Mouse (Mus musculus): Measurements from ENCODE around the gene Ccdc149. TPM values are rescaled to one million over a fixed set of nuclear protein-coding genes. Genes with fewer than 3 reads are reported as not detected.

Gene Ccdc149
- polyA plus RNA-seq (2015; fragmentation: Nextera tagmentation; extraction: Ambion mirVana): 2.8 and 3.2 TPM in 2 replicates

DNA sequence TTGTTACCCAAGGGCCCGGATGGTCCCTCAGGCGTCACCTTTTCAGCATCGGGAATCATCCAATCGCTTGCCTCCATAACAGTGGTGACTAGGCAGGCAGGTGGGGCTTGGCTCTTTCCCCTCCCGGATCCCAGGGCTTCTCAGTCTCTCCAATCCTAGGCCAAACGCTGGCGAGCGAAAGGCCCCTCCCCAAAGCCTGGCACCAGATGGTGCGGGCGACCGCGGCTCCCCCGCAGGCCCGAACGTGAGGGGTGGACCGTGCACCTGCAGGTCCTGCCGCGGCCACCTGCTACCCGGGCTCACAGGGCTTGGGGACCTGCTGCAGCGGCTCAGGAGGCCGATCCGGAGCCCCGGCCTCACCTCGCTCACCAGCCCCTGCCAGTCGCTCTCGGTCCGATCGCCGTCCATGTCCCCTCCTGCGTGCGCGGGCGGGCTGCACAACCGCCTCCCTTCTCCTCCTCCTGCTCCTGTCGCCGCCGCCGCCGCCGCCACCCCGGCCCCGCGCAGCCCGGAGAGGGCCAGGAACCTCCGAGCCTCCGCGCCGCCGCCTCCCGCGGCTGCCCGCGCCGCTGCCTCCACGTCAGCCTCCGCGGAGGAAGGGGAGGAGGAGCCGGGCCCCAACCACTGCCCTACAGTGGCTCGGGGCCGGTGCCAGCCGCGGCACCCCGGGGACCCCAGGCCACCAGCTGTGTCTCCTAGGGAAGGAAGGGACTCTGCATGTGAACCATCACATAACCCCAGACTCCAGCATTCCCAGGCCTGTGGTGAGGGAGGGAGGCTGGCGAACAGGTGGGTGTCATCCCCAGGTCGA is at the start of gene Ccdc149:
TSS of gene Ccdc149 (minus strand) at position 531 of the 811 bp plus-strand sequence.
- ATAC-seq: peak; percentile 97
- Histone ChIP-seq H3K4me3 (ENCODE audit: low read length) (peak within 1 kb of the TSS; percentile 68), H3K27ac (ENCODE audit: low read length) (peak within 1 kb of the TSS; percentile 71), H3K4me2 (ENCODE audit: low read depth, low read length) (peak within 1 kb of the TSS; percentile 86), H3K9me3 (ENCODE audit: control insufficient read depth, low read length) (no peaks in the 10 kb centered on the region), H3K27me3 (replicated peaks; ENCODE audit: control insufficient read depth, insufficient read depth, low read length) (no peaks in the 10 kb centered on the region), H3K36me3 (ENCODE audit: control insufficient read depth, insufficient read depth, low read length) (no peaks in the 10 kb centered on the region), H3K9ac (ENCODE audit: low read depth, low read length) (peak within 1 kb of the TSS; percentile 92), H3K4me1 (ENCODE audit: control insufficient read depth, insufficient read depth, low read length) (peaks cover 9% of the 10 kb centered on the region; the same call in 1 of the 2 replicates)
- WGBS: under 1% methylated on average over 55 of the region's 65 CpGs

DNA sequence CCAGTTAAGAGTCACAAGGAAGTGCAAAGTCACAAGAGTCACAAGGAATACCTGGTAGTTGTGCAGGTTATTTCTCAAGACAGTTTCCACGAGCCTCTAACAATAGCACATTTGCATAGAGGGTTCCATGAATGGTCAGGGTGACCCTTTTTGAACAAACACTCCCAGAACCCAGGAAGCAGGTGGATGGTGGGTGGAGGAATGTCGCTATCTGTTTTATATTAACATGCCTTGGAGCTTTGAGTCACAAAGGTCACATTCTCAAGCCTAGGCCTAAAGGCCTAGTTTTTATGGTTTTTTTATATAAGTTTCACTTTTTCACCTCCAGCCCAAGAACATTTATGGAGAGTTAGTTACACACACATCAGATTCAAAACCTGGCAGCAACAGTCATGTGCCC is 48.6 kb upstream of the Ccdc149 start:
- ATAC-seq: no peak
- Histone ChIP-seq H3K4me1 (ENCODE audit: control insufficient read depth, insufficient read depth, low read length) (peaks cover 5% of the 10 kb centered on the region; the same call in 1 of the 2 replicates), H3K27ac (ENCODE audit: low read length) (no peak overlapping the region), H3K36me3 (ENCODE audit: control insufficient read depth, insufficient read depth, low read length) (no peaks in the 10 kb centered on the region), H3K27me3 (replicated peaks; ENCODE audit: control insufficient read depth, insufficient read depth, low read length) (no peaks in the 10 kb centered on the region; the same call in 1 of the 2 replicates), H3K4me3 (ENCODE audit: low read length) (no peak overlapping the region), H3K4me2 (ENCODE audit: low read depth, low read length) (no peak overlapping the region), H3K9me3 (ENCODE audit: control insufficient read depth, low read length) (peaks cover 9% of the 10 kb centered on the region; the same call in 1 of the 2 replicates), H3K9ac (ENCODE audit: low read depth, low read length) (no peak overlapping the region)
- WGBS: 82% methylated on average over 2 of the region's 2 CpGs

- H3K27me3 ChIP-seq (replicated peaks; ENCODE audit: control insufficient read depth, insufficient read depth, low read length): no peaks in the 10 kb centered on the region; the same call in 1 of the 2 replicates
- peak overlapping the region; percentile 38 for H3K4me3 ChIP-seq (ENCODE audit: low read length)
- WGBS: 23% methylated on average over 21 of the region's 21 CpGs
- H3K9me3 ChIP-seq (ENCODE audit: control insufficient read depth, low read length): peaks cover 9% of the 10 kb centered on the region; the same call in 1 of the 2 replicates
- peak overlapping the region; percentile 55 for H3K4me2 ChIP-seq (ENCODE audit: low read depth, low read length)
- 0 out of 2 replicates have a peak overlapping the region, but pooled peaks have one; percentile 29 for H3K9ac ChIP-seq (ENCODE audit: low read depth, low read length)
- ATAC-seq: peak; percentile 31; the same call in 1 of the 2 replicates
- H3K4me1 ChIP-seq (ENCODE audit: control insufficient read depth, insufficient read depth, low read length): peaks cover 5% of the 10 kb centered on the region; the same call in 1 of the 2 replicates
- H3K36me3 ChIP-seq (ENCODE audit: control insufficient read depth, insufficient read depth, low read length): no peaks in the 10 kb centered on the region
- no peak overlapping the region for H3K27ac ChIP-seq (ENCODE audit: low read length)
Observed at GRCm38 (mm10) chr5:52516072-52516476, 44.8 kb upstream of the Ccdc149 start.

DNA sequence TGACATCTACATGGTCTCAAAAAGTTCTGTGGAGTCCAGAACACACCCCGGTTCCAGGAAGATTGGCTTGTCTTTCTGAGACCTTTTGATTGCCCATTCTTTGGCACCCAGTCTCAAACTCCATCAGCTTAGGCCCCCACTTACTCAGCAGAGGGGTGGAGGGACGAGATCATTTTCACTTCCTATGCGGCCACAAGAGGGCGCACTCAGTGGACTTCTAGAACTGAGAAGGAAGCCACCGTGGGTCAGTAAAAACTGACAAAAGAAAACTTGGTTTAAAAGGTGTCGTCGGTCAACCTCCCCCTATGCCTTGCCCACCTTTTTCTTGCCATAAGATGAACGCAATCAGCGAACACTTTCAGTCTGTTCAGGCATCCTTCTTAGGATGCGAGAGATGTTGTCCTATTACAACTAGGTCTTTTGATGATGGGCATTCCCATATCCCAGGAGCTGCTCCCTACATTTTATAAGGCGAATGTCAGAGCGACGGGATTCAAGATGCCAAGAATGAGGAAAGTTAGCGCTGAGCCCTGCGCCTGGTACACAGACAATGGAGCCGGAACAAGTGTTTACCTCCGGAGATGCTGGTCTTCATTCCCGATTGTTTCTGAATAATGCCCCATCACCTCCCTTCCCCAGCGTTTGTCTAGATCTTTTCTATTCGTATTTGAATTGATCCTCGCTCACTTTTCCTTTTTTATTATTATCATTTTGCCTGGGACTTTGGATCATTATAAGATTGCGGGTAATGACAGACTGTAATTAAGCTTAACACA is 44.1 kb upstream of the Ccdc149 start:
- ATAC-seq: no peak
- WGBS: 32% methylated on average over 22 of the region's 22 CpGs
- Histone ChIP-seq H3K4me3 (ENCODE audit: low read length) (peak overlapping the region; percentile 38), H3K4me1 (ENCODE audit: control insufficient read depth, insufficient read depth, low read length) (peaks cover 5% of the 10 kb centered on the region; the same call in 1 of the 2 replicates), H3K9me3 (ENCODE audit: control insufficient read depth, low read length) (peaks cover 5% of the 10 kb centered on the region; the same call in 1 of the 2 replicates), H3K4me2 (ENCODE audit: low read depth, low read length) (peak overlapping the region; percentile 55), H3K27ac (ENCODE audit: low read length) (no peak overlapping the region), H3K27me3 (replicated peaks; ENCODE audit: control insufficient read depth, insufficient read depth, low read length) (no peaks in the 10 kb centered on the region; the same call in 1 of the 2 replicates), H3K36me3 (ENCODE audit: control insufficient read depth, insufficient read depth, low read length) (no peaks in the 10 kb centered on the region), H3K9ac (ENCODE audit: low read depth, low read length) (no peak overlapping the region)

DNA sequence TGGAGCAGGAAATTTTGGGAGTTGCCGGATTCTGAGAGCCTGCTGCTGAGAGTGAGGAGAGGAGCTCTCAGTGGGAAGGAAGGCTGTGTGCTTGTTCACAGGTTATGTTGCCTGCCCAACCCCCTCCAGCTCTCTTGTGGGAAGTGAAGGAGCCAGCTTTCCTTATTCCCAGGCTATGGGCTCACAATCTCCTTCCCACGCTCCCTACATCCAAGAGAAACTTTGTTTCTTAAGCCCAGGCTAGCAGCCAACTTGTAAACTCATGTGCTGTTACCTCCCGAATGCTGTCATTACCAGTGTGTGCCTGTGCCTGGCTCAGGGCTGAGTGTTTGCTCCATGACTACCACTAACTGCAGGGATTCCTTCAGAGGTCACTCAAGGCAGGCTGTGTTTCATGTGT is 39.8 kb upstream of the Ccdc149 start:
- Histone ChIP-seq H3K4me2 (ENCODE audit: low read depth, low read length) (no peak overlapping the region), H3K4me3 (ENCODE audit: low read length) (no peak overlapping the region), H3K9ac (ENCODE audit: low read depth, low read length) (no peak overlapping the region), H3K27me3 (replicated peaks; ENCODE audit: control insufficient read depth, insufficient read depth, low read length) (no peaks in the 10 kb centered on the region; the same call in 1 of the 2 replicates), H3K36me3 (ENCODE audit: control insufficient read depth, insufficient read depth, low read length) (no peaks in the 10 kb centered on the region), H3K4me1 (ENCODE audit: control insufficient read depth, insufficient read depth, low read length) (peaks cover 3% of the 10 kb centered on the region; the same call in 1 of the 2 replicates), H3K9me3 (ENCODE audit: control insufficient read depth, low read length) (no peaks in the 10 kb centered on the region), H3K27ac (ENCODE audit: low read length) (no peak overlapping the region)
- no peak for ATAC-seq
- 61% methylated on average over 3 of the region's 3 CpGs for WGBS

DNA sequence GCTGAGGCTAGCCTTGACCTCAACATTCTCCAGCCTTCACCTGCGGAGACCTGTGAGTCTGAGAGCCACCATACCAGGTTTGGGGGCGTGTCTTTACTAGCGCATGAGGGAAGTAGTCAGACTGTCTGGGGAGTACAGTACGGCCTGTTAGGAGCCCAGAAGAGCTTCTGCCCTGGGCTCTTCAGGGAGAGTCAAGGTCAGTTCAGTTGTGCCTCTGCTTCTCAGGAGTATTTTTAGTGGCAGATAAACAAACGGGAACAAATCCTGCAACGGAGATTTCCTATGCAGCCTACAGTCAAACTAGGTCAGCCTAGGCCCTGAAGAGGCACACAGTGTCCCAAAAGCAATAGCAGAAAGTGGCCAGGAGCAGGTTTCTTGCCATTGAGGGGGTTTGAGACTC is 38.1 kb upstream of the Ccdc149 start:
- no peak overlapping the region for H3K9ac ChIP-seq (ENCODE audit: low read depth, low read length)
- WGBS: 78% methylated on average over 6 of the region's 6 CpGs
- no peaks in the 10 kb centered on the region for H3K9me3 ChIP-seq (ENCODE audit: control insufficient read depth, low read length)
- H3K27ac ChIP-seq (ENCODE audit: low read length): no peak overlapping the region
- H3K4me1 ChIP-seq (ENCODE audit: control insufficient read depth, insufficient read depth, low read length): no peaks in the 10 kb centered on the region
- no peak overlapping the region for H3K4me3 ChIP-seq (ENCODE audit: low read length)
- no peak overlapping the region for H3K4me2 ChIP-seq (ENCODE audit: low read depth, low read length)
- no peaks in the 10 kb centered on the region for H3K27me3 ChIP-seq (replicated peaks; ENCODE audit: control insufficient read depth, insufficient read depth, low read length)
- no peaks in the 10 kb centered on the region for H3K36me3 ChIP-seq (ENCODE audit: control insufficient read depth, insufficient read depth, low read length)
- ATAC-seq: no peak

GRCm38 (mm10) chr5:52504666-52505065 is 33.3 kb upstream of the Ccdc149 start:
- H3K4me1 ChIP-seq (ENCODE audit: control insufficient read depth, insufficient read depth, low read length): no peaks in the 10 kb centered on the region
- WGBS: 84% methylated on average over 13 of the region's 13 CpGs
- H3K9me3 ChIP-seq (ENCODE audit: control insufficient read depth, low read length): no peaks in the 10 kb centered on the region
- ATAC-seq: no peak
- no peak overlapping the region for H3K4me2 ChIP-seq (ENCODE audit: low read depth, low read length)
- no peak overlapping the region for H3K9ac ChIP-seq (ENCODE audit: low read depth, low read length)
- H3K27me3 ChIP-seq (replicated peaks; ENCODE audit: control insufficient read depth, insufficient read depth, low read length): no peaks in the 10 kb centered on the region
- no peak overlapping the region for H3K27ac ChIP-seq (ENCODE audit: low read length)
- no peak overlapping the region for H3K4me3 ChIP-seq (ENCODE audit: low read length)
- no peaks in the 10 kb centered on the region for H3K36me3 ChIP-seq (ENCODE audit: control insufficient read depth, insufficient read depth, low read length)

DNA sequence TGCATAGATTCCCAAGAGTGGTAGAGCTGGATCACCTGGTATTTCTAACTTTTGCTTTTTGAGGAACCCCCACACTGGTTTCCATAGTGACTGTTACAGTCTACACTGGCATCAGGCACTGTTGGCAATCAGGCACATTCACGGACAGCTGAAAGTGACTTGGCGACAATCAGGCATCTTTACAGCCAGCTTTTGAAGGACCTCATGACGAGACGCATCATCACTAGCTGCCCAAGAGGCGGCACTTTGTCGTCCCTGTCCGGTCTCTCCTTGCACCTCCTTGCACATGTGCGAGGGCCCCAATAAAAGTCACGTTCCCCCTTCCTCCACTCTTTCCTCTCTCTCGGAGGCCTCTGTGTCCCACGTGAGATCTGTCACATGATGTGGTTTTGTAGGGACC is 32.8 kb upstream of the Ccdc149 start:
- Histone ChIP-seq H3K4me1 (ENCODE audit: control insufficient read depth, insufficient read depth, low read length) (no peaks in the 10 kb centered on the region), H3K4me3 (ENCODE audit: low read length) (no peak overlapping the region)
- WGBS: 90% methylated on average over 11 of the region's 11 CpGs

GRCm38 (mm10) chr5:52495671-52496070 is 24.4 kb upstream of the Ccdc149 start:
- Histone ChIP-seq H3K4me2 (ENCODE audit: low read depth, low read length) (no peak overlapping the region), H3K4me1 (ENCODE audit: control insufficient read depth, insufficient read depth, low read length) (no peaks in the 10 kb centered on the region), H3K9me3 (ENCODE audit: control insufficient read depth, low read length) (no peaks in the 10 kb centered on the region), H3K36me3 (ENCODE audit: control insufficient read depth, insufficient read depth, low read length) (no peaks in the 10 kb centered on the region), H3K27me3 (replicated peaks; ENCODE audit: control insufficient read depth, insufficient read depth, low read length) (no peaks in the 10 kb centered on the region), H3K27ac (ENCODE audit: low read length) (no peak overlapping the region), H3K4me3 (ENCODE audit: low read length) (no peak overlapping the region), H3K9ac (ENCODE audit: low read depth, low read length) (no peak overlapping the region)
- ATAC-seq: no peak
- WGBS: 43% methylated on average over 14 of the region's 14 CpGs

More for the DNA sequence above, 32.8 kb upstream of the Ccdc149 start:
- H3K36me3 ChIP-seq (ENCODE audit: control insufficient read depth, insufficient read depth, low read length): no peaks in the 10 kb centered on the region
- ATAC-seq: no peak
- no peak overlapping the region for H3K9ac ChIP-seq (ENCODE audit: low read depth, low read length)
- no peak overlapping the region for H3K4me2 ChIP-seq (ENCODE audit: low read depth, low read length)
- no peaks in the 10 kb centered on the region for H3K9me3 ChIP-seq (ENCODE audit: control insufficient read depth, low read length)
- H3K27me3 ChIP-seq (replicated peaks; ENCODE audit: control insufficient read depth, insufficient read depth, low read length): no peaks in the 10 kb centered on the region
- H3K27ac ChIP-seq (ENCODE audit: low read length): no peak overlapping the region
